28 mouse cellular contexts compared by ENCODE assay signal in genomic region chr5:73362338-73362737, GRCm38 (mm10). TPM values are rescaled to one million over a fixed set of nuclear protein-coding genes. Genes with fewer than 3 reads are reported as not detected.
DNase-seq lines count a peak whose midpoint lies in the region; ATAC-seq lines count a peak whose summit lies in the region.
"Had no signal": no experiment of that assay in that cellular context is flagged by ENCODE, and none has a peak within 500 bp of the region (broad histone marks: within the 10 kb centered on the region; RNA-seq: fewer than 3 reads in every experiment).

No protein-coding gene starts in this region.

- peaks cover 37% of the 10 kb centered on the region for H3K27me3 ChIP-seq in liver, embryonic 13.5 days
- H3K27me3 ChIP-seq: embryonic facial prominence, embryonic 12.5 days; embryonic facial prominence, embryonic 15.5 days; heart, embryonic 12.5 days; heart, embryonic 15.5 days had no signal

- peaks cover 48% of the 10 kb centered on the region for H3K4me1 ChIP-seq in liver, embryonic 13.5 days (replicated peaks)
- H3K4me1 ChIP-seq: embryonic facial prominence, embryonic 15.5 days had no signal

- peak; percentile 57 for ATAC-seq in frontal cortex, adult (ENCODE audit: low TSS enrichment)
- ATAC-seq in liver, embryonic 13.5 days (ENCODE audit: low read depth): no peak
- ATAC-seq: activated CD4-positive, CD25-positive, alpha-beta regulatory T cell, adult 4 months; forebrain, embryonic 14.5 days; forebrain, postnatal 0 days; hindbrain, embryonic 16.5 days had no signal

- no peak overlapping the region for H3K9ac ChIP-seq in liver, embryonic 13.5 days
- H3K9ac ChIP-seq: embryonic facial prominence, embryonic 12.5 days; embryonic facial prominence, embryonic 15.5 days; forebrain, postnatal 0 days; heart, embryonic 12.5 days; heart, embryonic 15.5 days; hindbrain, embryonic 13.5 days had no signal

- peak overlapping the region; percentile 51; the same call in 1 of the 2 replicates for H3K27ac ChIP-seq in liver, embryonic 13.5 days
- H3K27ac ChIP-seq: embryonic facial prominence, embryonic 12.5 days; embryonic facial prominence, embryonic 15.5 days; heart, embryonic 15.5 days; hindbrain, embryonic 10.5 days; hindbrain, embryonic 13.5 days had no signal

- H3K4me3 ChIP-seq in liver, embryonic 13.5 days (replicated peaks): no peak overlapping the region
- H3K4me3 ChIP-seq: embryonic facial prominence, embryonic 12.5 days; embryonic facial prominence, embryonic 15.5 days; heart, embryonic 12.5 days; heart, embryonic 15.5 days; hindbrain, embryonic 10.5 days; hindbrain, embryonic 13.5 days had no signal

- H3K4me2 ChIP-seq in liver, embryonic 13.5 days: no peak overlapping the region
- H3K4me2 ChIP-seq: embryonic facial prominence, embryonic 12.5 days; embryonic facial prominence, embryonic 15.5 days; heart, embryonic 12.5 days; heart, embryonic 15.5 days; hindbrain, embryonic 13.5 days had no signal

- no peaks in the 10 kb centered on the region for H3K9me3 ChIP-seq in liver, embryonic 13.5 days (replicated peaks)
- H3K9me3 ChIP-seq: embryonic facial prominence, embryonic 12.5 days; embryonic facial prominence, embryonic 15.5 days; heart, embryonic 12.5 days; heart, embryonic 15.5 days; hindbrain, embryonic 10.5 days; hindbrain, embryonic 13.5 days had no signal

- WGBS in liver, embryonic 13.5 days (ENCODE audit: insufficient replicate concordance): 85% methylated on average over 7 of the region's 7 CpGs

- DNase-seq in frontal cortex, postnatal 14 days (ENCODE audit: low spot score in 2 of 2): no peak
- DNase-seq in left cerebral cortex, adult 18-20 months (ENCODE audit: low spot score in 2 of 2): peak; percentile 49 to 57
- no peak for DNase-seq in left cerebral cortex, adult 9 months (ENCODE audit: low spot score in 2 of 2)
- no peak for DNase-seq in liver, embryonic 13.5 days
- DNase-seq in liver: no peak
- no peak for DNase-seq in yolk sac, embryonic 10.5 days (ENCODE audit: low spot score)
- DNase-seq: adrenal gland, adult 8-10 months; adrenal gland, postnatal 25 days; cerebellum, adult 18-20 months; cerebellum, adult 9-10 months; cerebellum, postnatal 14 days; forebrain, postnatal 0 days; heart, adult 18-20 months; heart, postnatal 10 days; heart, postnatal 36 days had no signal

- no peaks in the 10 kb centered on the region for H3K36me3 ChIP-seq in liver, embryonic 13.5 days
- H3K36me3 ChIP-seq: embryonic facial prominence, embryonic 12.5 days; embryonic facial prominence, embryonic 15.5 days; heart, embryonic 12.5 days; heart, embryonic 15.5 days; hindbrain, embryonic 10.5 days; hindbrain, embryonic 13.5 days had no signal

RNA-seq across cellular contexts. Expression of gene Ociad2, which starts 21.5 kb away (rescaled TPM):
- 100 to 1,000 TPM; 113 to 133 TPM for total RNA-seq in left cerebral cortex, adult 18-20 months (2021)
- polyA plus RNA-seq in liver, embryonic 13.5 days (2015; fragmentation: Nextera tagmentation; extraction: Ambion mirVana): 5.3 and 6.0 TPM in 2 replicates

RNA-seq across cellular contexts. Expression of gene Cwh43, which starts 43.5 kb away (rescaled TPM):
- total RNA-seq in left cerebral cortex, adult 18-20 months (2021): 1 to 10 TPM; 1.3 to 2.1 TPM
- polyA plus RNA-seq in liver, embryonic 13.5 days (2015; fragmentation: Nextera tagmentation; extraction: Ambion mirVana): not detected in 2 replicates
- total RNA-seq: adrenal gland, adult 8-10 months; gastrocnemius, adult 8-10 months; gastrocnemius, postnatal 25 days; heart, adult 18-20 months; heart, postnatal 10 days; heart, postnatal 36 days had no signal
- polyA plus RNA-seq: embryonic facial prominence, embryonic 12.5 days; forebrain, embryonic 11.5 days; forebrain, embryonic 14.5 days; heart, embryonic 12.5 days; heart, embryonic 15.5 days; hindbrain, embryonic 10.5 days had no signal

Comparison
In these comparisons a context has a peak if more than half of its experiments do, and no peak if none do; other contexts are left out.
1. DNase-seq: peak in left cerebral cortex, adult 18-20 months (2 of 2); none in frontal cortex, postnatal 14 days (0 of 2), left cerebral cortex, adult 9 months (0 of 2), liver, embryonic 13.5 days (single experiment), liver (single experiment) and yolk sac, embryonic 10.5 days (single experiment).